Mouse (Mus musculus): ENCODE data around the gene Piezo1. TPM values are rescaled to one million over a fixed set of nuclear protein-coding genes. Genes with fewer than 3 reads are reported as not detected.

The Piezo1 gene
- polyA plus RNA-seq (2016; fragmentation: Nextera tagmentation; extraction: Ambion mirVana) = 4.7 and 4.9 TPM in 2 replicates

GRCm38 (mm10) chr8:122551265-122552051 is at the start of gene Piezo1:
Gene Piezo1, minus strand, starts transcription at chr8:122551329.
- ATAC-seq (ENCODE audit: low FRiP score) = peak; percentile 59

DNA sequence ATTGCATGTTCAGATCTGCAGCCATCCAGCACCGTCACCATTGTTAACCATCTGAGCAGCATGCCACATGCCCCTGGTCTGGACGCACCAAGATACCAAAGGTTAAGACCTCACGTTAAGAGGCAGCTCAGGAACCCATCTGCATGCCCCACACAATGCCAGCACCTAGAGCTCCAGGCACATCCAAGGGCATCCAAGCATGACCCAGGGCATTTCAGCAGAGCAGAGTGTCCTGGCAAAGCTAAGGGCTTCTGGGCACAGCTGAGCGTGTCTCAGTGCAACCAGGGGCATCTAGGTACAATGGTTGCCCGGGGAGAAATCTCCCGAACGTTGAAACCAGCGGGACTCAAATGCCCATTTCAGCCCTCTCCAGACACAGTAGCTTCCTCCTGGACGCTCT is 49.5 kb upstream of the Piezo1 start:
- no peak overlapping the region for H3K9ac ChIP-seq
- no peak overlapping the region for H3K4me2 ChIP-seq
- no peaks in the 10 kb centered on the region for H3K4me1 ChIP-seq
- H3K4me3 ChIP-seq (replicated peaks) = no peak overlapping the region
- H3K36me3 ChIP-seq (replicated peaks) = no peaks in the 10 kb centered on the region
- H3K27ac ChIP-seq = no peak overlapping the region
- 87% methylated on average over 9 of the region's 9 CpGs for WGBS
- ATAC-seq (ENCODE audit: low FRiP score) = no peak
- no peaks in the 10 kb centered on the region for H3K27me3 ChIP-seq
- no peaks in the 10 kb centered on the region for H3K9me3 ChIP-seq

More at GRCm38 (mm10) chr8:122551265-122552051, at the start of gene Piezo1:
- peak within 1 kb of the TSS; percentile 46 for H3K4me3 ChIP-seq (replicated peaks)
- H3K4me2 ChIP-seq = peak within 1 kb of the TSS; percentile 65
- no peaks in the 10 kb centered on the region for H3K36me3 ChIP-seq (replicated peaks)
- no peaks in the 10 kb centered on the region for H3K9me3 ChIP-seq
- peaks cover 14% of the 10 kb centered on the region for H3K4me1 ChIP-seq
- peaks cover 41% of the 10 kb centered on the region for H3K27me3 ChIP-seq
- H3K9ac ChIP-seq = peak within 1 kb of the TSS; percentile 48
- WGBS = 13% methylated on average over 45 of the region's 56 CpGs
- H3K27ac ChIP-seq = 0 out of 2 replicates have a peak within 1 kb of the TSS, but pooled peaks have one; percentile 13

- 50% methylated on average over 4 of the region's 4 CpGs for WGBS
- no peak overlapping the region for H3K4me3 ChIP-seq (replicated peaks)
- H3K27ac ChIP-seq = no peak overlapping the region
- H3K4me2 ChIP-seq = no peak overlapping the region
- H3K9me3 ChIP-seq = no peaks in the 10 kb centered on the region
- H3K36me3 ChIP-seq (replicated peaks) = no peaks in the 10 kb centered on the region
- H3K27me3 ChIP-seq = no peaks in the 10 kb centered on the region
- H3K9ac ChIP-seq = no peak overlapping the region
- ATAC-seq (ENCODE audit: low FRiP score) = no peak
- no peaks in the 10 kb centered on the region for H3K4me1 ChIP-seq
These were observed 44.9 kb upstream of the Piezo1 start for GRCm38 (mm10) chr8:122596031-122596430.

DNA sequence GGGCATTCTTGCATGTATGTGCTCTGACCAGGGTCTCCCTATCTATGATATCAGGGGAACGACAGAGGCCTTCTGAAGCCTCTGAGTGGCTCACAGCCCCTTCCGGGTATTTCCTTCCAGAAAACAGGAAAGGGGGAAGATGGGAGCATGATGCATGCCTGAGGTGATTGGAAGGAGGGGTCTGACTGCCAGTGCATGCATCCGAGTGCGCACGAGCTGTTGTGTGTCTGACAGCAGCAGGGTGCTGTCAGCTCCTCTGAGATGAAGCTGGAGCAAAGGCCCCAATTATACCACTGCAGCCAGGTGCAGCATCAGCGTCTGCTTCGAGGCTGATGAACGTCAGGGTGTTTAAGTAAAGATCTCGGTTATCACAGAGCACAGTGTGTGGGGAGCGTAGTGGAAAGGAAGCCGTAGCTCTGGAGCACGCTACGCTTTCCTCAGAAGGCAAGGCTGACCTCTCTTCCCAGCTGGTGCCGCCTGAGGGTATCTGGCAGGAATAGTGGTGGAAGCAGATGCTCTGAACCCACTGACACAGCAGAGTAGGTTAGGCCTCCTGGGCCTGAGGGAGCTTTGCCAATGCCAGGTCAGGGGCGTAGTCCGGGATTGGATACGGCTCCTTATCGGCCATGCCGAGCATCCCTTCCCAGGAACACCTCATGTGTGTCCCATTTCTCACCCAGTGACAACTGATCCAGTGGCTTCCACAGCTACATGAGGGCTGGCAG is 42.8 kb upstream of the Piezo1 start:
- no peak overlapping the region for H3K4me2 ChIP-seq
- no peaks in the 10 kb centered on the region for H3K27me3 ChIP-seq
- no peak overlapping the region for H3K9ac ChIP-seq
- H3K27ac ChIP-seq = peak overlapping the region; percentile 54; the same call in 1 of the 2 replicates
- WGBS = 84% methylated on average over 19 of the region's 19 CpGs
- H3K36me3 ChIP-seq (replicated peaks) = no peaks in the 10 kb centered on the region
- no peak overlapping the region for H3K4me3 ChIP-seq (replicated peaks)
- H3K4me1 ChIP-seq = no peaks in the 10 kb centered on the region
- ATAC-seq (ENCODE audit: low FRiP score) = no peak
- no peaks in the 10 kb centered on the region for H3K9me3 ChIP-seq

- Histone ChIP-seq H3K4me1 (no peaks in the 10 kb centered on the region), H3K9me3 (no peaks in the 10 kb centered on the region), H3K4me2 (no peak overlapping the region), H3K9ac (no peak overlapping the region), H3K27me3 (no peaks in the 10 kb centered on the region), H3K27ac (no peak overlapping the region), H3K36me3 (replicated peaks) (no peaks in the 10 kb centered on the region), H3K4me3 (replicated peaks) (no peak overlapping the region)
- ATAC-seq (ENCODE audit: low FRiP score) = no peak
- WGBS = 81% methylated on average over 12 of the region's 12 CpGs
These were observed 42.1 kb upstream of the Piezo1 start for GRCm38 (mm10) chr8:122593240-122593639.

DNA sequence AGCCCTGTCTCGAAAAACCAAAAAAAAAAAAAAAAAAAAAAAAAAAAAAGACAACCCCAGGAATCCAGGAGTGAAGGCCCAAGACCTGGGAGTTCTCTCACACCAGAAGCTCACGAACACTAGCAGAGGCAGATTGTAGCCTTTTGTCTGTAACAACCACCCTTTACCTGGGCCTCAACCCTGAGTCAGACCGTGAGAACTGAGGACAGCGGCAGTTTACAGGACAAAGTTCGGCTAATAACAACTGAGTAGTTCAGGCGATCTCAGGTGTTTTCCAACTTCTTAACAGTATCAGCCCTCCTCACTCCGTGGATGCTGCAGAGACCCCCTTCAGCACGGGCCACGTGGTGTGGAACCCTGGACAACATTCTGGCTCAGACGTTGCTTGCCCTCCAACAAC is 35.6 kb upstream of the Piezo1 start:
- Histone ChIP-seq H3K27ac (no peak overlapping the region), H3K27me3 (0 out of 2 replicates have a peak, but pooled peaks cover 5% of the 10 kb centered on the region), H3K36me3 (replicated peaks) (no peaks in the 10 kb centered on the region), H3K4me2 (no peak overlapping the region), H3K9me3 (no peaks in the 10 kb centered on the region), H3K4me3 (replicated peaks) (no peak overlapping the region), H3K9ac (no peak overlapping the region), H3K4me1 (peaks cover 7% of the 10 kb centered on the region; the same call in 1 of the 2 replicates)
- WGBS = 84% methylated on average over 9 of the region's 10 CpGs
- no peak for ATAC-seq (ENCODE audit: low FRiP score)

GRCm38 (mm10) chr8:122586171-122586570 is 35.0 kb upstream of the Piezo1 start:
- no peak for ATAC-seq (ENCODE audit: low FRiP score)
- Histone ChIP-seq H3K36me3 (replicated peaks) (no peaks in the 10 kb centered on the region), H3K27ac (no peak overlapping the region), H3K27me3 (0 out of 2 replicates have a peak, but pooled peaks cover 5% of the 10 kb centered on the region), H3K4me1 (peaks cover 7% of the 10 kb centered on the region; the same call in 1 of the 2 replicates), H3K4me3 (replicated peaks) (no peak overlapping the region), H3K9ac (no peak overlapping the region), H3K4me2 (no peak overlapping the region), H3K9me3 (no peaks in the 10 kb centered on the region)
- WGBS = 43% methylated on average over 7 of the region's 7 CpGs

- no peak for ATAC-seq (ENCODE audit: low FRiP score)
- no peak overlapping the region for H3K9ac ChIP-seq
- WGBS = 72% methylated on average over 14 of the region's 14 CpGs
- H3K4me1 ChIP-seq = peaks cover 7% of the 10 kb centered on the region; the same call in 1 of the 2 replicates
- no peaks in the 10 kb centered on the region for H3K9me3 ChIP-seq
- H3K4me2 ChIP-seq = no peak overlapping the region
- H3K4me3 ChIP-seq (replicated peaks) = no peak overlapping the region
- H3K27ac ChIP-seq = no peak overlapping the region
- H3K27me3 ChIP-seq = 0 out of 2 replicates have a peak, but pooled peaks cover 6% of the 10 kb centered on the region
- H3K36me3 ChIP-seq (replicated peaks) = no peaks in the 10 kb centered on the region
These were observed 34.3 kb upstream of the Piezo1 start for GRCm38 (mm10) chr8:122585411-122585891.

DNA sequence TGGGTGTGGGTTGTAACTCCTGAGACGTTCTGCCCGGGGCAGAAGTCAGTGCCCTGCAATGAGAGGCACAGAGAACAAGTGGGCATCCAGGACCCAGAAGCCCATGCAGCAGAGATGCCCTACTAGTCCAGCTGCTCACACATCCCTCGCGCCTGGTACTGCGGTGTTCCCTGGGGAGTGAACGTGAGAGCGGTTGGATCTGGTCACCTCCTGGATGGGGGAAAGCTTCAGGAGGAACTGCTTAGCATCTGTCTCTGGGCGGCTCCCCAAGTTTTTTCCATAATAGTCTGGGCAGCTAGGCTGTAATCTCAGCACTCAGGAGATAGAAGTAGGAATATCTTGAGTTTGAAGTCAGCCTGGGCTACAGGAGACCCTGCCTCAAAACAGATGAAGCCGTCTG is 33.9 kb upstream of the Piezo1 start:
- ATAC-seq (ENCODE audit: low FRiP score) = no peak
- no peak overlapping the region for H3K4me3 ChIP-seq (replicated peaks)
- H3K36me3 ChIP-seq (replicated peaks) = no peaks in the 10 kb centered on the region
- H3K4me1 ChIP-seq = peaks cover 7% of the 10 kb centered on the region; the same call in 1 of the 2 replicates
- no peak overlapping the region for H3K9ac ChIP-seq
- H3K27ac ChIP-seq = no peak overlapping the region
- no peaks in the 10 kb centered on the region for H3K9me3 ChIP-seq
- H3K27me3 ChIP-seq = 0 out of 2 replicates have a peak, but pooled peaks cover 7% of the 10 kb centered on the region
- H3K4me2 ChIP-seq = no peak overlapping the region
- WGBS = 87% methylated on average over 9 of the region's 9 CpGs

GRCm38 (mm10) chr8:122580926-122581325 is 29.8 kb upstream of the Piezo1 start:
- Histone ChIP-seq H3K4me2 (no peak overlapping the region), H3K9ac (no peak overlapping the region), H3K27me3 (0 out of 2 replicates have a peak, but pooled peaks cover 7% of the 10 kb centered on the region), H3K36me3 (replicated peaks) (no peaks in the 10 kb centered on the region), H3K4me1 (peaks cover 20% of the 10 kb centered on the region), H3K9me3 (no peaks in the 10 kb centered on the region), H3K27ac (no peak overlapping the region), H3K4me3 (replicated peaks) (no peak overlapping the region)
- WGBS = 84% methylated on average over 15 of the region's 15 CpGs
- no peak for ATAC-seq (ENCODE audit: low FRiP score)

DNA sequence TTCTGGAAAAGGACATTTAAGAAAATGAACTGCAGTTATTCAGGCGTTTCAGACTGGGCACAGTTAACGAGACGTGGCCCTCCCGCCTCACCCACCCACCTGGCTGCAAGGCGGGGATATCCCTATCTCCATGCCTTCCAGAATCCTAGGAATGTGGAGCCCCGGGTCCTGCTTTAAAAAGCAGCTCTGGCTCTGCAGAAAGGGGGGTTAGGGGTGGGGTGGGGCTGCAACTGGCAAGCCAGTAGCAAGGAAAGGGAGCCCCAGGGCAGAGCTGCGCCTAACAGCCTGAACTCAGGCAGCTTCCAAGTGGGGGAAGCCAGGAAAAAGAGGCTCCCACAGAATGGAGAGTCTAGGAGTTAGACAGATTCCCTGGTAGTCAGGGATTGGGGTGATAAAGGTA is 28.1 kb upstream of the Piezo1 start:
- no peak overlapping the region for H3K9ac ChIP-seq
- no peak for ATAC-seq (ENCODE audit: low FRiP score)
- H3K4me3 ChIP-seq (replicated peaks) = no peak overlapping the region
- peaks cover 10% of the 10 kb centered on the region for H3K36me3 ChIP-seq (replicated peaks)
- 0 out of 2 replicates have a peak, but pooled peaks cover 3% of the 10 kb centered on the region for H3K27me3 ChIP-seq
- H3K4me2 ChIP-seq = no peak overlapping the region
- no peaks in the 10 kb centered on the region for H3K9me3 ChIP-seq
- peaks cover 34% of the 10 kb centered on the region for H3K4me1 ChIP-seq
- H3K27ac ChIP-seq = no peak overlapping the region
- 23% methylated on average over 7 of the region's 7 CpGs for WGBS

GRCm38 (mm10) chr8:122577116-122577515 is 26.0 kb upstream of the Piezo1 start:
- peak overlapping the region; percentile 79; the same call in 1 of the 2 replicates for H3K9ac ChIP-seq
- peaks cover 46% of the 10 kb centered on the region for H3K4me1 ChIP-seq
- WGBS = 39% methylated on average over 10 of the region's 10 CpGs
- H3K27me3 ChIP-seq = 0 out of 2 replicates have a peak, but pooled peaks cover 3% of the 10 kb centered on the region
- H3K4me2 ChIP-seq = peak overlapping the region; percentile 69
- H3K9me3 ChIP-seq = no peaks in the 10 kb centered on the region
- 0 out of 2 replicates have a peak overlapping the region, but pooled peaks have one; percentile 26 for H3K27ac ChIP-seq
- peak overlapping the region; percentile 64 for H3K4me3 ChIP-seq (replicated peaks)
- peaks cover 28% of the 10 kb centered on the region for H3K36me3 ChIP-seq (replicated peaks)
- ATAC-seq (ENCODE audit: low FRiP score) = peak; percentile 41

Measured in forebrain, embryonic 12.5 days (tissue).